Mouse (Mus musculus): ENCODE measurements around the gene Zfp638. TPM values are rescaled to one million over a fixed set of nuclear protein-coding genes. Genes with fewer than 3 reads are reported as not detected.
A peak's percentile ranks its signal among the peaks of the same experiment; 100 is the strongest.
"Not testable (repeated sequence)": the region's sequence is repeated elsewhere in the genome, so short reads cannot be mapped to it uniquely, and the experiment has no call there.

Gene Zfp638
- 64.1 and 71.7 TPM in 2 replicates for polyA plus RNA-seq (2015; fragmentation: Nextera tagmentation; extraction: Ambion mirVana)

DNA sequence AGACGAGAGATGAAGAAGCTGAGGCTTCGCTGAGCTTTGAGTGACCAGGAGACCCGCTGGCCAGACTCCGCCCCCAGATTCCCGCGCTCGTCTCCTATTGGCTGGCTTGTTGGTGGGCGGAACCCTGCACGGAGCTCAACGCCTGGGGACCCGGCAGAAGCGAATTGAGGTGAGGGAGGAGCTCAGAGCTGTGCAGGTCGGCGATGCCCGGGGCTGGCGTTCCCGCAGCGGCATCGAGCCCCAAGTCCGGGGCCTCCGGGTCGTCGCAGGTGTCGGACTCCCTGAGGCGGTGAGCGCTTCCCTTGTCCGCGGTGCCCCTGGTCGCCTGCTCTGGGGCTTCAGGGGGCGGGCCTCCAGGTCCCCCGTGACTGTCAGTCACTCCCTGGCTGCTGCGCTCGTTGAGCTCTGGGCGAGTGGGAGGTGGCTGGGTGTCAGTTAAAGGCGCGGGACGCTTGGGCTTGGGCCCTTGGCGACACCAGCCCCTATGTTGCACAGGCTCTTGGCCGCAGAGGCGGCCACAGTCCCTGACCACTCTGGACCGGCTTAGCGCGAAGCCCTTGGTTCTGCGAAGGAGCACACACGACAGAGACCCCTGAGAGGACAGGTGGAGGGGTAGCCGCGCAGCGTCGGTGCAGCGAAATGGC, at the start of gene Zfp638:
Gene Zfp638 (plus strand): TSS at position 156 of the 644 bp plus-strand sequence.
- no peaks in the 10 kb centered on the region for H3K36me3 ChIP-seq
- H3K9me3 ChIP-seq = no peaks in the 10 kb centered on the region
- peak within 1 kb of the TSS; percentile 100 for H3K4me2 ChIP-seq (replicated peaks)
- H3K27me3 ChIP-seq = peaks cover 14% of the 10 kb centered on the region
- H3K9ac ChIP-seq = peak within 1 kb of the TSS; percentile 68
- peaks cover 10% of the 10 kb centered on the region for H3K4me1 ChIP-seq
- peak within 1 kb of the TSS; percentile 64 for H3K4me3 ChIP-seq
- ATAC-seq (ENCODE audit: low FRiP score, low read depth) = peak; percentile 96
- H3K27ac ChIP-seq = no peak within 1 kb of the TSS
- under 1% methylated on average over 50 of the region's 50 CpGs for WGBS

DNA sequence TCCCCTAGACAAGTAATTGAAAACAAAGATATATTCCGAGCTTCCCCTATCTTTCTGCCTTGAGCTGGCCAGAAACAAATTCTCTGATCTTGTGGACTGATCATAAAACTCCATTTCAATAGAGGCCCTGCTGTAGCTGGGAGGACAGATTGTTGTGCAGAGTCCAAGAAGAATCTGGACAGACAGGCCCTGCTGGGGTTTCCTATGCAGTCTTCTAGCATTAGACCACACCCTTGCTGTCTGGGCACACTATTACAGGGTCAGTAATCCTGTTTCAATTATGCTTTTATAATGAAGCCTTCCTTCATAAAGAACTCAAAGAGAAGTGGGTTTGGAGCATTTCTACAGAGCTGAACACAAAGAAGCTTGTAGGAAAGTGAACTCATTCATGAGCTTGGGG, 47.9 kb upstream of the Zfp638 start:
- Histone ChIP-seq H3K36me3 (peaks cover 27% of the 10 kb centered on the region), H3K27me3 (no peaks in the 10 kb centered on the region), H3K4me3 (no peak overlapping the region), H3K9ac (no peak overlapping the region), H3K9me3 (no peaks in the 10 kb centered on the region), H3K27ac (no peak overlapping the region), H3K4me1 (peaks cover 7% of the 10 kb centered on the region; the same call in 1 of the 2 replicates), H3K4me2 (replicated peaks) (no peak overlapping the region)
- 85% methylated on average over 1 of the region's 1 CpGs for WGBS
- ATAC-seq (ENCODE audit: low FRiP score, low read depth) = no peak

DNA sequence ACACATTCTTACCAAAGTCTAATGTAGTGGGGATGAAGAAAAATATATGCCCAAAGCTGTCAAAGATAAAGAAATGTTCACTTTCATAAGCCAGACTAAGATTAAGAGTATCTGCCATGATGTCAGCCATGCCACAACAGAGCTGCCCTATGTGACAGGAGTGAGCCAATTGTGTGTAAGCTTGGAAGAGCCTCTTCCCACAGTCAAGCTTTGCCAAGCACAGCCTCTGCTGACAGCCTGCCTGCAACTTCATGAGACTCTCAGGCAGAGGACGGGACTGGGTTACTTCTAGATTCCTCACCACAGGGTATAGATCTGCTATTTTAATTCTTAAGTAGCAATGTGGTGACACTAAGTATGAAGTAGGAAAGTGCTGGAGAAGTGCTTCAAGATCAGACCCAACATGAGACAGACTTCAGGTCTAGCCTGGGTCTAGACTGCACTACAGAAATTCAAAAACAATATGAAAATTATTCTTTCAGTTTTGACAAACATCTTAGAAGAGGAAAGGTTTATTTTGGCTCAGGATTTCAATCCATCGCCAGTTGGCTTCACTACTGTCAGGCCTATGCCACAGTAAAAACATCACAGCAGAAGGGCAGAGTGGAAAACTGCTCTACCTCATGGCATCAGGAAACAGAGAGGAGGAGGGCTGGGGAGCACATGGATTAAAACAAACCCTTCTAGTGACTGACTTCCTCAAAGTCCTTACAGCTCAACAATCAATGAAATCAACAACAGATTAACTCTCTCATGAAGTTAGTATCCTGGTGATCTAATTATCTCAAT, 46.0 kb upstream of the Zfp638 start:
- Histone ChIP-seq H3K36me3 (peaks cover 16% of the 10 kb centered on the region), H3K9me3 (no peaks in the 10 kb centered on the region), H3K9ac (no peak overlapping the region), H3K27ac (no peak overlapping the region), H3K4me3 (no peak overlapping the region), H3K4me2 (replicated peaks) (no peak overlapping the region), H3K27me3 (no peaks in the 10 kb centered on the region), H3K4me1 (peaks cover 7% of the 10 kb centered on the region; the same call in 1 of the 2 replicates)
- no peak for ATAC-seq (ENCODE audit: low FRiP score, low read depth)
- WGBS = 85% methylated on average over 2 of the region's 2 CpGs

DNA sequence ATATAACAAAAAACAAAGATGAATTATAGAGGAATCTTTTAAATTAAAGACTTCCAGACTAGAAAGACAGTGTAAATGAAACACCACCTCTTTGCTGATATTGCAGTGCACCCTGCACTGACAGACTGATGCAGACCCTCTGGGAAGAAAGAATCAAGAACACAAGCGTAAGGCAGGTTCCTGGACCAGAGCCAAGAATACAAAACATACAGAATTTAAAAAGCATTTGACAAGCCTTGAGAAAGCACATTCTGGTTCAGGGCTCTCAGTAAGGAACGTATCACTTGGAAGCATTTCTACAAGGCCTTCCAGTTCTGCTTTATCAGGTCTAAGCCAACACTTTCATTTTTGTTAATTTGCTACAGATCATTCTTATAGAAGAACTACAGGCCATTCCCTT, 45.1 kb upstream of the Zfp638 start:
- 49% methylated on average over 2 of the region's 2 CpGs for WGBS
- H3K4me3 ChIP-seq = no peak overlapping the region
- no peak overlapping the region for H3K27ac ChIP-seq
- H3K9me3 ChIP-seq = no peaks in the 10 kb centered on the region
- peaks cover 12% of the 10 kb centered on the region for H3K36me3 ChIP-seq
- H3K27me3 ChIP-seq = no peaks in the 10 kb centered on the region
- H3K9ac ChIP-seq = no peak overlapping the region
- H3K4me2 ChIP-seq (replicated peaks) = no peak overlapping the region
- peaks cover 7% of the 10 kb centered on the region; the same call in 1 of the 2 replicates for H3K4me1 ChIP-seq
- ATAC-seq (ENCODE audit: low FRiP score, low read depth) = no peak

DNA sequence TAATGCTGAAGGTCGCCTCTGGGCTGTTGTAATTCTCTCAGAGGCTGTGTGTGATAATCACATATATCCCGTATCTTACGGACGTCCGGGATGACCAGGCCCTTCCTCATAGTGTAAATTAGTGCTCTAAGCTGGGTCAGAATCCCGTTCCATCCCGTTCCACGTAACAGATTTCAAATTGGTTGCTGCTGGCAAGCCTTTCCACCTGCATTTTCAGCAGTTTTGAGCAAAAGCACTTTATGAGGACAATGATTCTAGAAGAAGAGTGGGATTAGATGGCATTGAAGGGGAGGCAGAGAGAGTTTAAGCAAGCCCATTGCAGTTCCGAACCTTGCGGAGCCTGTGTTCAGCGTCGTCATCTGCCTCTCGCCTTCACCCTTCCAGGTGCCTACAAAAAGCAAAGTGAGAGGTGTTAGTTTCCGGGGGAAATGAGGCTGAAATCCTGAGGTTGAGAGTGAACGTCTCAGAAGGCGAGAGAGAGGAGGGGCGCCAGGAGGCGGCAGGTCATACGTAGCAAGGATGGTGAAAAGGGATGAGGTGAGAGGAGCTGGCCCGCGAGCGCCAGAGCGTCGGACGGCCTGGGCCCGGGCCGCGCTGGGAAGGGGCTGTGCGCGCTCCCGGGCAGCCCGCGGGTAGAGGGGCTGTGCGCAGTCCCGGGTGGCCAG, 35.8 kb upstream of the Zfp638 start:
- peak overlapping the region; percentile 81 for H3K4me2 ChIP-seq (replicated peaks)
- H3K9ac ChIP-seq = peak overlapping the region; percentile 85
- H3K9me3 ChIP-seq = no peaks in the 10 kb centered on the region
- H3K27ac ChIP-seq = peak overlapping the region; percentile 88
- H3K4me3 ChIP-seq = peak overlapping the region; percentile 69
- H3K27me3 ChIP-seq = no peaks in the 10 kb centered on the region
- H3K36me3 ChIP-seq = peaks cover 9% of the 10 kb centered on the region
- WGBS = under 1% methylated on average over 35 of the region's 35 CpGs
- peak; percentile 81; the same call in 1 of the 2 replicates for ATAC-seq (ENCODE audit: low FRiP score, low read depth)
- peaks cover 15% of the 10 kb centered on the region for H3K4me1 ChIP-seq

DNA sequence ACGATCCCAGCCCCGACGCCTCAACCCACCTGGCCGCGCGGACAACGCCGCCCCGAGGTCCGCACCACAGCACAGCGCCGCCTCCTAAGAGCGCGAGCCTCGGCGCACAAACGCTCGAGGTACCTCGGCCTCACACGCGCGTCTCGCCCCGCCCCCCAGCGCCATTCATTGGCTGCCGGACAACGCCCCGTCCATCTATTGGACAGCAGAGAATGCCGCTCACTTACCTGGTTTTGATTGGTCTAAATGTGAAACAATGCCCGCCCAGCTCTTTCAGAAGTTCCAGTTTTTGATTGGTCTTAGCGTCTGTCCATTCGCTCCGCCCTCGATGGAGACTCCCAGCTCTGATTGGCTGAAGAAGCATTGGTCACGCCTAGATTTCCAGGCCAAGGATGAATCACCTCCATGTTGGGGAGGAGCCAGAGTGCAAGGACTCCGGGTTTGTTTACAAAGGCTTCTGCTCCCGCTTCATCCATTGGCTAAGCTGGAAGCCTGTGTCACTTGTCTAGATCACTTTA, 35.2 kb upstream of the Zfp638 start, which contains the start of gene Paip2b:
Gene Paip2b (minus strand): TSS at position 136 of the 518 bp plus-strand sequence.
- Histone ChIP-seq H3K4me3 (peak within 1 kb of the TSS; percentile 69), H3K27me3 (no peaks in the 10 kb centered on the region), H3K4me1 (peaks cover 15% of the 10 kb centered on the region), H3K36me3 (peaks cover 9% of the 10 kb centered on the region), H3K27ac (peak within 1 kb of the TSS; percentile 88), H3K9ac (peak within 1 kb of the TSS; percentile 85), H3K4me2 (replicated peaks) (peak within 1 kb of the TSS; percentile 81), H3K9me3 (no peaks in the 10 kb centered on the region)
- under 1% methylated on average over 35 of the region's 37 CpGs for WGBS
- peak; percentile 99 for ATAC-seq (ENCODE audit: low FRiP score, low read depth)

DNA sequence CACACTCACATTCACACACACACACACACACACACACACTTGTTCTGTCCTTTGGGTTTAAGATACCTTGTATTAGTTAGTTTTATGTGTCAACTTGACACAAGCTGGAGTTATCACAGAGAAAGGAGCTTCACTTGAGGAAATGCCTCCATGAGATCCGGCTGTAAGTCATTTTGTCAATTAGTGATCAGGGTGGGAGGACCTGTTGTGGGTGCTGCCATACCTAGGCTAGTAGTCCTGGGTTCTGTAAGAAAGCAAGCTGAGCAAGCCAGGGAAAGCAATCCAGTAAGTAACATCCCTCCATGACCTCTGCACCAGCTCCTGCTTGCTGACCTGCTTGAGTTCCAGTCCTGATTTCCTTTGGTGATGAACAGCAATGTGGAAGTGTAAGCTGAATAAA, 34.5 kb upstream of the Zfp638 start:
- Histone ChIP-seq H3K4me3 (peak overlapping the region; percentile 38), H3K27ac (0 out of 2 replicates have a peak overlapping the region, but pooled peaks have one; percentile 44)
- WGBS = 59% methylated on average over 1 of the region's 1 CpGs

DNA sequence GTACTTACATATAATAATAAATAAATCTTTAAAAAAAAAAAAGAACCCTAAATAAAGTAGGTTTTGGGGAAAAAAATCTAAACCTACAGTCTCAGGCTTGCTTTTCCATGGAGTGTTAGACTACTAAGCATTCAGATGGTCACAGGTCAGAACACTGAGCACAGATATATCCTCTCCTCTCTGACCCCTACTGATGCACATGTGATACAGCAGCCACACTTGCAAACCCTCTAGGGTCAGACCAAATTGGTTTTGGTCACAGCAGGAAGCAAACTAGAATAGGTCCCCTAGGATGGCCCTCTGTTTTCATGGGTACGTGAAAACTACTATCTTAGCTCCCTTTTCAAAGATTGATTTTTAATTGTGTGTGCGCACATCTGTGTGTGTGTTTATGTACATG, 30.1 kb upstream of the Zfp638 start:
- no peak overlapping the region for H3K4me2 ChIP-seq (replicated peaks)
- no peak for ATAC-seq (ENCODE audit: low FRiP score, low read depth)
- WGBS = 88% methylated on average over 2 of the region's 2 CpGs
- H3K4me1 ChIP-seq = peaks cover 6% of the 10 kb centered on the region; the same call in 1 of the 2 replicates
- no peaks in the 10 kb centered on the region for H3K27me3 ChIP-seq
- H3K4me3 ChIP-seq = no peak overlapping the region
- H3K36me3 ChIP-seq = no peaks in the 10 kb centered on the region
- H3K9ac ChIP-seq = no peak overlapping the region
- H3K9me3 ChIP-seq = no peaks in the 10 kb centered on the region
- no peak overlapping the region for H3K27ac ChIP-seq

More for the DNA sequence above, 34.5 kb upstream of the Zfp638 start:
- Histone ChIP-seq H3K4me1 (peaks cover 15% of the 10 kb centered on the region), H3K4me2 (replicated peaks) (peak overlapping the region; percentile 65), H3K9ac (0 out of 2 replicates have a peak overlapping the region, but pooled peaks have one; percentile 25)
- not testable (repeated sequence) for ATAC-seq (ENCODE audit: low FRiP score, low read depth); H3K27me3 ChIP-seq; H3K36me3 ChIP-seq; H3K9me3 ChIP-seq

DNA sequence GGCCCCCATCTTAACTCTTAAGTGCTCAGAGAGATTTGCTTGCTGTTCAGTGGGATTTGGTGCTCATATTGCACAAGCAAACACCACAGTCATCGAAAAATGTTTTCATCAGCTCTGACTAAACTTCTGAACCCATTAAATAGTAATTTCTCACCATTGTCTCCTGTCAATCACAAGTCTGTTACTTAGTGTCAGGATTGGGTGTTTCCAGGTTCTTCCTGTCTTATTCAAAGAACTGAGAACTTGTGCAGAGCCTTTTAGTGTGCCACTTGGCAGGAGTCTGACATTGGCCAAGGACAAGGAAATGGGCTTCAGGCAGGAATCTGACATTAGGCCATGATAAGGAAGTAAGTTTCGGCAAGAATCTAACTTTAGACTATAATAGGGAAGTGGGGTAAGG, 28.9 kb upstream of the Zfp638 start:
- WGBS = 91% methylated on average over 2 of the region's 2 CpGs
- no peaks in the 10 kb centered on the region for H3K4me1 ChIP-seq
- no peak for ATAC-seq (ENCODE audit: low FRiP score, low read depth)
- no peak overlapping the region for H3K27ac ChIP-seq
- no peak overlapping the region for H3K9ac ChIP-seq
- H3K27me3 ChIP-seq = no peaks in the 10 kb centered on the region
- H3K36me3 ChIP-seq = no peaks in the 10 kb centered on the region
- no peak overlapping the region for H3K4me3 ChIP-seq
- no peak overlapping the region for H3K4me2 ChIP-seq (replicated peaks)
- no peaks in the 10 kb centered on the region for H3K9me3 ChIP-seq

DNA sequence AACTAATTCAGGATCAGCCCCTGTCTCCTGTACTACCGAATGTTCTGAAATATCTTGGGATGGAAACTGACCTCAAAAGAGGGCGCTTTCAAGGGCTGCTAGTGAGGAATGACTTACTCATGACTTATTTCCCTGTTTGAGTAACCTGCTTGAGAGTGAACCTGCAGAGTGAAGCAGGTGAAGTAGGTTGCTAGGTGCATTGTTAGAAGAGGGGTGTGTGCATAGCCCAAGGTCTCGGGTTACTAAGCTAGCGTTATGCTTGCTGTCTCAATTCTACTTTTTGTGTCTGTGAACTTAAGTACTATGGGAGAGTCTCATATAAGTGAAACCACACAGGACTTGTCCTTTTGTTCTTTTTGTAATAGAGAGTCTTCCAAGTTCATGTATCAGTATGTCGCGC, 26.8 kb upstream of the Zfp638 start:
- Histone ChIP-seq H3K27me3 (no peaks in the 10 kb centered on the region), H3K4me1 (no peaks in the 10 kb centered on the region), H3K4me2 (replicated peaks) (no peak overlapping the region), H3K36me3 (no peaks in the 10 kb centered on the region), H3K27ac (no peak overlapping the region), H3K9ac (no peak overlapping the region), H3K4me3 (no peak overlapping the region), H3K9me3 (no peaks in the 10 kb centered on the region)
- 81% methylated on average over 6 of the region's 6 CpGs for WGBS
- ATAC-seq (ENCODE audit: low FRiP score, low read depth) = no peak

DNA sequence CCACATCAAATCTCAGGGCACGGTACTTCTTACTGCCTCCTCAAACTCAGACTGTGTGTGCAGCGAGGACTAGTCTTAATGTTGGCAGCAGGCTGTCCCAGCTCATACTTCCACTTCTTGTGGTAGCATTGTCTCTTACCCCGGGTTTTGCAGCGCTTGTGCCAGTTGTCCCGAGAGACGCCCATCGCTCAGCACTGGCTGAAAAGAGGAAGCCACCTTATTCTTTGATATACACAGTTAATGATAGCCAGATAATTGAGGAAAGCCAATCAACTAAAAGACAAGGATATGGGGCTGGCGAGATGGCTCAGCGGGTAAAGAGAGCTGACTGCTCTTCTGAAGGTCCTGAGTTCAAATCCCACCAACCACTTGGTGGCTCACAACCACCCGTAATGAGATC, 22.0 kb upstream of the Zfp638 start:
- Histone ChIP-seq H3K4me1 (no peaks in the 10 kb centered on the region), H3K27me3 (no peaks in the 10 kb centered on the region), H3K4me3 (no peak overlapping the region), H3K27ac (no peak overlapping the region), H3K36me3 (no peaks in the 10 kb centered on the region), H3K4me2 (replicated peaks) (no peak overlapping the region), H3K9me3 (no peaks in the 10 kb centered on the region), H3K9ac (no peak overlapping the region)
- WGBS = 89% methylated on average over 10 of the region's 10 CpGs
- no peak for ATAC-seq (ENCODE audit: low FRiP score, low read depth)

DNA sequence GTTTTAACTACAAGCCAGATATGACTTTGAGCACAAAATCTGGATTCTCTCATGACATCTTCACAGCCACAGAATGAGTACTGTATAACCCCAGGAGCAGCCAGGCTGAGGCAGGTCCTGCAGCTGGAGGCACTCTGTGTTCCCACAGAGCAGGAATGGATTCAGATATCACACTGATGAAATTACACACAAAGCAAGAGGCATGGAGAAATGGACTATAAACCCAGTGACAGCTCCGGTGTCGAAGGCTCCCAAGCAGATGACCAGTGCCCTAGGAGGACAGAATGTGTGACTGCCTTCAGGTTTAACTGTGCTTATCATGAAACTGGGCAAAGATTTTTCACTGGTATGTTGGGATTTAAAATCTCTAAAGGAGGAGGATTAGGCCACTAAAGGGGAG, 20.8 kb upstream of the Zfp638 start:
- ATAC-seq (ENCODE audit: low FRiP score, low read depth) = no peak
- H3K4me3 ChIP-seq = no peak overlapping the region
- H3K27me3 ChIP-seq = no peaks in the 10 kb centered on the region
- no peaks in the 10 kb centered on the region for H3K36me3 ChIP-seq
- no peak overlapping the region for H3K9ac ChIP-seq
- H3K9me3 ChIP-seq = no peaks in the 10 kb centered on the region
- no peak overlapping the region for H3K4me2 ChIP-seq (replicated peaks)
- H3K27ac ChIP-seq = no peak overlapping the region
- 86% methylated on average over 2 of the region's 2 CpGs for WGBS
- no peaks in the 10 kb centered on the region for H3K4me1 ChIP-seq

Data from limb, embryonic 13.5 days (tissue).